Mouse (Mus musculus): ENCODE data around the gene Scg3. TPM values are rescaled to one million over a fixed set of nuclear protein-coding genes. Genes with fewer than 3 reads are reported as not detected.
"Not testable (repeated sequence)": the region's sequence is repeated elsewhere in the genome, so short reads cannot be mapped to it uniquely, and the experiment has no call there.

Scg3 gene
- polyA plus RNA-seq, 1 experiment from 2014 or later, result 56.0 TPM

GRCm38 (mm10) chr9:75656456-75656855 lies 27.4 kb downstream of the Scg3 start:
- H3K36me3 ChIP-seq, result peaks cover 57% of the 10 kb centered on the region
- not testable (repeated sequence) for DNase-seq (ENCODE audit: low spot score); H3K27ac ChIP-seq; H3K9me3 ChIP-seq; H3K27me3 ChIP-seq (ENCODE audit: insufficient read depth, poor library complexity, severe bottlenecking); H3K4me3 ChIP-seq; H3K4me1 ChIP-seq (replicated peaks)
- WGBS, result 90% methylated on average over 3 of the region's 3 CpGs

GRCm38 (mm10) chr9:75653981-75654911 lies 29.6 kb downstream of the Scg3 start:
- no peak overlapping the region for H3K27ac ChIP-seq
- H3K36me3 ChIP-seq, result peaks cover 57% of the 10 kb centered on the region
- DNase-seq (ENCODE audit: low spot score), result no peak
- H3K27me3 ChIP-seq (ENCODE audit: insufficient read depth, poor library complexity, severe bottlenecking), result no peaks in the 10 kb centered on the region
- H3K4me1 ChIP-seq (replicated peaks), result no peaks in the 10 kb centered on the region
- no peak overlapping the region for H3K4me3 ChIP-seq
- no peaks in the 10 kb centered on the region for H3K9me3 ChIP-seq
- WGBS, result 73% methylated on average over 12 of the region's 12 CpGs

GRCm38 (mm10) chr9:75645405-75645804 lies 38.5 kb downstream of the Scg3 start:
- Histone ChIP-seq H3K27ac (no peak overlapping the region), H3K4me3 (no peak overlapping the region), H3K27me3 (ENCODE audit: insufficient read depth, poor library complexity, severe bottlenecking) (no peaks in the 10 kb centered on the region), H3K4me1 (replicated peaks) (0 out of 2 replicates have a peak, but pooled peaks cover 5% of the 10 kb centered on the region), H3K36me3 (peaks cover 70% of the 10 kb centered on the region), H3K9me3 (peaks cover 3% of the 10 kb centered on the region; the same call in 1 of the 2 replicates)
- no peak for DNase-seq (ENCODE audit: low spot score)
- WGBS, result 57% methylated on average over 3 of the region's 3 CpGs

- H3K4me3 ChIP-seq, result no peak overlapping the region
- WGBS, result 88% methylated on average over 4 of the region's 4 CpGs
- H3K4me1 ChIP-seq (replicated peaks), result 0 out of 2 replicates have a peak, but pooled peaks cover 3% of the 10 kb centered on the region
- no peaks in the 10 kb centered on the region for H3K27me3 ChIP-seq (ENCODE audit: insufficient read depth, poor library complexity, severe bottlenecking)
- H3K9me3 ChIP-seq, result no peaks in the 10 kb centered on the region
- no peak overlapping the region for H3K27ac ChIP-seq
- no peak for DNase-seq (ENCODE audit: low spot score)
- H3K36me3 ChIP-seq, result no peaks in the 10 kb centered on the region
These were observed 49.6 kb downstream of the Scg3 start for GRCm38 (mm10) chr9:75634226-75634625.

GRCm38 (mm10) chr9:75633603-75634002 lies 50.3 kb downstream of the Scg3 start:
- no peaks in the 10 kb centered on the region for H3K36me3 ChIP-seq
- H3K4me1 ChIP-seq (replicated peaks), result 0 out of 2 replicates have a peak, but pooled peaks cover 3% of the 10 kb centered on the region
- no peaks in the 10 kb centered on the region for H3K9me3 ChIP-seq
- no peak overlapping the region for H3K27ac ChIP-seq
- no peaks in the 10 kb centered on the region for H3K27me3 ChIP-seq (ENCODE audit: insufficient read depth, poor library complexity, severe bottlenecking)
- WGBS, result 93% methylated on average over 8 of the region's 8 CpGs
- DNase-seq (ENCODE audit: low spot score), result no peak
- H3K4me3 ChIP-seq, result no peak overlapping the region

- Histone ChIP-seq H3K27me3 (ENCODE audit: insufficient read depth, poor library complexity, severe bottlenecking) (no peaks in the 10 kb centered on the region), H3K4me3 (no peak overlapping the region), H3K4me1 (replicated peaks) (0 out of 2 replicates have a peak, but pooled peaks cover 3% of the 10 kb centered on the region), H3K9me3 (no peaks in the 10 kb centered on the region), H3K36me3 (no peaks in the 10 kb centered on the region), H3K27ac (no peak overlapping the region)
- 33% methylated on average over 1 of the region's 1 CpGs for WGBS
- peak; percentile 51 for DNase-seq (ENCODE audit: low spot score)
These were observed 51.0 kb downstream of the Scg3 start for GRCm38 (mm10) chr9:75632902-75633301.

GRCm38 (mm10) chr9:75632111-75632510 lies 51.7 kb downstream of the Scg3 start:
- DNase-seq (ENCODE audit: low spot score), result no peak
- H3K4me3 ChIP-seq, result no peak overlapping the region
- 0 out of 2 replicates have a peak, but pooled peaks cover 3% of the 10 kb centered on the region for H3K4me1 ChIP-seq (replicated peaks)
- H3K36me3 ChIP-seq, result no peaks in the 10 kb centered on the region
- no peak overlapping the region for H3K27ac ChIP-seq
- H3K9me3 ChIP-seq, result no peaks in the 10 kb centered on the region
- H3K27me3 ChIP-seq (ENCODE audit: insufficient read depth, poor library complexity, severe bottlenecking), result no peaks in the 10 kb centered on the region
- 60% methylated on average over 10 of the region's 10 CpGs for WGBS

GRCm38 (mm10) chr9:75630823-75631454 lies 52.9 kb downstream of the Scg3 start:
- H3K9me3 ChIP-seq, result no peaks in the 10 kb centered on the region
- H3K36me3 ChIP-seq, result no peaks in the 10 kb centered on the region
- no peak for DNase-seq (ENCODE audit: low spot score)
- no peak overlapping the region for H3K4me3 ChIP-seq
- no peaks in the 10 kb centered on the region for H3K27me3 ChIP-seq (ENCODE audit: insufficient read depth, poor library complexity, severe bottlenecking)
- 88% methylated on average over 8 of the region's 8 CpGs for WGBS
- H3K4me1 ChIP-seq (replicated peaks), result peaks cover 11% of the 10 kb centered on the region
- no peak overlapping the region for H3K27ac ChIP-seq

DNA sequence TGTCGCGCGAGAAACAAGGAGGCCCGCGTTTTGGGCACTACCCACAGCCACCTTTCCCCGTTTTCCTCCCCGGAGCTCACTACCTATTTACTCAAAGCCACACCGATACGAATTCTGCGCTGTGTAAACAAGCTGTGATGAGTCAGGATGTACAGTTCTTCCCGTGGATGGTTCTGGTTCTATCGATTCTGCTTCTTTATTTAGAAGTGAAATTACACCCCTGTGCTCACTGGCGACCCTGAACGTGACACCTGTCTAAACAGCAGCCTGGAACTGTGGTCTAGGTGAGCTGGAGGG lies 57.6 kb downstream of the Scg3 start:
- 2% methylated on average over 14 of the region's 14 CpGs for WGBS
- no peaks in the 10 kb centered on the region for H3K9me3 ChIP-seq
- peaks cover 17% of the 10 kb centered on the region for H3K4me1 ChIP-seq (replicated peaks)
- H3K4me3 ChIP-seq, result peak overlapping the region; percentile 86
- DNase-seq (ENCODE audit: low spot score), result no peak
- H3K27ac ChIP-seq, result peak overlapping the region; percentile 96
- H3K36me3 ChIP-seq, result no peaks in the 10 kb centered on the region
- H3K27me3 ChIP-seq (ENCODE audit: insufficient read depth, poor library complexity, severe bottlenecking), result peaks cover 18% of the 10 kb centered on the region

GRCm38 (mm10) chr9:75625556-75626307 lies 58.1 kb downstream of the Scg3 start, which contains the start of gene Lysmd2:
Lysmd2 (plus strand) TSS chr9:75625741.
- Histone ChIP-seq H3K4me3 (peak within 1 kb of the TSS; percentile 86), H3K27ac (peak within 1 kb of the TSS; percentile 96), H3K27me3 (ENCODE audit: insufficient read depth, poor library complexity, severe bottlenecking) (peaks cover 18% of the 10 kb centered on the region), H3K9me3 (no peaks in the 10 kb centered on the region), H3K36me3 (no peaks in the 10 kb centered on the region), H3K4me1 (replicated peaks) (peaks cover 17% of the 10 kb centered on the region)
- WGBS, result under 1% methylated on average over 94 of the region's 94 CpGs
- DNase-seq (ENCODE audit: low spot score), result peak; percentile 74

- H3K9me3 ChIP-seq, result no peaks in the 10 kb centered on the region
- peak overlapping the region; percentile 96 for H3K27ac ChIP-seq
- peaks cover 17% of the 10 kb centered on the region for H3K4me1 ChIP-seq (replicated peaks)
- no peaks in the 10 kb centered on the region for H3K36me3 ChIP-seq
- peaks cover 18% of the 10 kb centered on the region for H3K27me3 ChIP-seq (ENCODE audit: insufficient read depth, poor library complexity, severe bottlenecking)
- peak overlapping the region; percentile 86 for H3K4me3 ChIP-seq
- peak; percentile 62 for DNase-seq (ENCODE audit: low spot score)
- 16% methylated on average over 18 of the region's 18 CpGs for WGBS
These were observed 58.8 kb downstream of the Scg3 start for GRCm38 (mm10) chr9:75624983-75625555.

- WGBS, result 82% methylated on average over 3 of the region's 3 CpGs
- Histone ChIP-seq H3K4me3 (no peak overlapping the region), H3K4me1 (replicated peaks) (peaks cover 15% of the 10 kb centered on the region), H3K27ac (no peak overlapping the region), H3K36me3 (no peaks in the 10 kb centered on the region), H3K9me3 (no peaks in the 10 kb centered on the region), H3K27me3 (ENCODE audit: insufficient read depth, poor library complexity, severe bottlenecking) (peaks cover 18% of the 10 kb centered on the region)
- no peak for DNase-seq (ENCODE audit: low spot score)
These were observed 62.4 kb downstream of the Scg3 start for GRCm38 (mm10) chr9:75621428-75621827.

All from hindbrain, embryonic 10.5 days (tissue).